Mouse (Mus musculus): ENCODE data around the gene Gpld1.

Gpld1 gene

GRCm38 (mm10) chr13:25020540-25020892, 77.6 kb downstream of the Gpld1 start:
- DNase-seq (ENCODE audit: low spot score in 2 of 2) = no peak

- no peak for DNase-seq (ENCODE audit: low spot score in 2 of 2)
Measured at GRCm38 (mm10) chr13:25022386-25022785, 79.4 kb downstream of the Gpld1 start.

DNA sequence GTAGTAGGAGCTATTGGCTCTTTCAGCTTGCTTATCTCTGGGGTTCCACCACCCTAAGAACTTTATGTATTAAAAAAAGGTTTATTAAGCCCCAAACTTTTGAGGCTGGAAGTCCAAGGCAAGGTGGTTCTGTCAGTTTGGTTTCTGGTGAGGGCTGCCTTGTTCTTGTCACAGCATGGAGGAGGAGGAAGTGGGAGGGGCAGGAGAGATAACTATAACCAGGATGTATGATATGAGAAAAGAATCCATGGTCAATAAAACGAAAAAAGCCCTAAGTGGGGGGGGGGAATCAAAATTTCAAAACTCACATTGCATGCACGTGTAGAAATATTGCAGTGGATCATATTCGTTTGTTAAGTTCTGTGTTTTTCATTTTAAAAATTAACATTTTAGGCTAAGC, 80.2 kb downstream of the Gpld1 start:
- DNase-seq (ENCODE audit: low spot score in 2 of 2) = no peak

DNA sequence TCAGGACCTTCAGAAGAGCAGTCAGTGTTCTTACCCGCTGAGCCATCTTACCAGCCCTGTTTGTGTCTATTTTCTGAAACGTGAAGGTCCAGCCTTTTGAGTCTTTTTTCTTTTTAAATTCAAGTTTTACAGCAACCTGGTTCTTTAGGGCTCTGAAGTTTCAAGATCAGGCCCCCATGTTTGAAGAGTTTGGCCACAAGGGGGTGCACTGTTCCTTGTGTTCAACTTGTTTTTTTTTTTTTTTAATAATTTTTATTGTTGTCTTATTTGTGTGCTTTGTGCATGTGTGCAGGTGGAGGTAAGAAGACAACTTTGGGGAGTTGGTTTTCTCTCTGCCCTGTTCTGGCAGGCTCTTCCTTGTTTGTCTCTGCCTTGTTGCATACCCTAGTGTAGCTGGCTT, 81.7 kb downstream of the Gpld1 start:
- DNase-seq (ENCODE audit: low spot score in 2 of 2) = no peak

GRCm38 (mm10) chr13:25026409-25027113, 83.6 kb downstream of the Gpld1 start:
- DNase-seq (ENCODE audit: low spot score in 2 of 2) = no peak

DNA sequence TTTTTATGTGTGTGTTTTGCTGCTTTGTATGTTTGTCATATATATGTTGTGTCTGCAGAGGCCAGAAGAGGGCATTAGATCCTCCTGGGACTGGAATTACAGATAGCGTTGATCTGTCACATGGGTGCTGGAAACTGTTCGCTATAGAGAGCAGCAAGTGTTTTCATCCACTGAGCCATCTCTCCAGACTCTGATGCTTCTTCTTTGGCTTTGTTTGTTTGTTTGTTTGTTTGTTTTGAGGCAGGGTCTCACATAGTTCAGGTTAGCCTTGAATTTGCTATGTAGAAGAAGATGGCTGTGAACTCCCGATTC, 84.1 kb downstream of the Gpld1 start:
- DNase-seq (ENCODE audit: low spot score in 2 of 2) = no peak

GRCm38 (mm10) chr13:25039488-25039887, 96.5 kb downstream of the Gpld1 start:
- no peak for DNase-seq (ENCODE audit: low spot score in 2 of 2)

All from frontal cortex, postnatal 36 days (tissue).